Mouse (Mus musculus) spleen, postnatal 36 days (tissue): Measurements from ENCODE around the gene Slit1.

Source experiments
- DNase-seq, 2 experiments: peaks; one replicate each; pipeline ENCODE4 v3.0.0; 2022; ENCODE audit warnings: low spot score in 2 of 2, mixed read lengths in 1 of 2

The Slit1 gene

GRCm38 (mm10) chr19:41743396-41743795 lies at the start of gene Slit1:
Slit1 (minus strand) TSS chr19:41743665.
- DNase-seq: no peak

GRCm38 (mm10) chr19:41792934-41793486 lies 49.5 kb upstream of the Slit1 start:
- DNase-seq: no peak

GRCm38 (mm10) chr19:41791384-41791783 lies 47.9 kb upstream of the Slit1 start:
- no peak for DNase-seq

- DNase-seq: no peak
Observed at GRCm38 (mm10) chr19:41789110-41789961, 45.9 kb upstream of the Slit1 start.

DNA sequence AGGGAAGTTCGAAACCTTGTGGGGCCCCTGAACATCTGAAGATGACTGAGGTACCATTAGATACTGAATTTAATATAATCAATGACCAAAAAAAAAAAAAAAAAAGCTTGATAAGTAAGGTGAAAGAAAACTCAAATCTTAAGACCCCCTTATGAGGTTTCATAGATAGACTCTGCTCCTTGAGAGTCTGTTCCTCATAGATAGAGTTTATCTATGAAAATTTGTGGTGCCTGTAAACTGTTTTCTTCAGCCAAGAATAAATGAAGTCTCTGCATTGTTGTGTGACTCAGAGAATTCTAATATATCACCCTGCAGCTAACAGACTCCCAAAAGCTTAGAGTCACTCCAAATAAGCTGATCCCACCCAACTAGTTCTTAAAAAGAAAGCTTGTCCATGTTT lies 43.4 kb upstream of the Slit1 start:
- no peak for DNase-seq

- DNase-seq: no peak
Observed at GRCm38 (mm10) chr19:41777514-41777913, 34.0 kb upstream of the Slit1 start.

DNA sequence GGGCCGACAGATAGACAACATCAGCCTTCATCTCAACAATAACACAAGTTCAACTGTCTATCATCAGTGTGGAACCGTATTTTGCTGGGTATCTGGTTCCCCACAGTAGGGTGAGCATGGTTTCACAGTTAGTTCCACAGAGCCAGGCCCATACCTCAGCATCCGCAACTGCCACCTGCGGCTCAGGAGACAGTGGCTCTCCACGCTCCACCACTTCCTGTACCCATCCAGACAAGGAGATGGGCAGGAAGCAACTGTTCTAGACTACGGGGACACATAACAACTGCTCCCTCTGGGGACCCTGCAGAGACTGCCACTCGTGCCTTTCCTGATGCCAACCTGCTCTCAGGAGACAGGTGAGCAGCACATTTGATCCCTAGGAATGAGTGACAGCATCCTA lies 25.2 kb upstream of the Slit1 start:
- DNase-seq: no peak

DNA sequence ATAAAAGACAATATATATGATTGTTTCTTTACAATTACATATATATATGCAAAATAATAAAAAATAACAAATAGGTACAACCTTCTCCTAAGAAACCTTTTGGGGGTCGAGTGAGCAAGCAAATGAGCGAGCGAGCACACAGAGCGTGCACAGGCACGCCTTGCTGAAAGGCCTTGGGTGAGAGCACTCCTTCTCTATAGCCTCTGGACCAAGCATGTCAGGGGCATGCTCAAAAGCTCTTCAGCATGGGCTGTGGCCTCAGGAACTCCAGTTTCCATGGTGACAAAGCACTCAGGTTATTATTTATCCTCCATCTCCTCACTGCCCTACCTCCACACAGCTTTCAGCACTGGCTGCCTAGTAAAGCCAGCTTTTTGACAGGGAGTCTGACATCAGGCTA lies 23.2 kb upstream of the Slit1 start:
- DNase-seq: no peak

DNA sequence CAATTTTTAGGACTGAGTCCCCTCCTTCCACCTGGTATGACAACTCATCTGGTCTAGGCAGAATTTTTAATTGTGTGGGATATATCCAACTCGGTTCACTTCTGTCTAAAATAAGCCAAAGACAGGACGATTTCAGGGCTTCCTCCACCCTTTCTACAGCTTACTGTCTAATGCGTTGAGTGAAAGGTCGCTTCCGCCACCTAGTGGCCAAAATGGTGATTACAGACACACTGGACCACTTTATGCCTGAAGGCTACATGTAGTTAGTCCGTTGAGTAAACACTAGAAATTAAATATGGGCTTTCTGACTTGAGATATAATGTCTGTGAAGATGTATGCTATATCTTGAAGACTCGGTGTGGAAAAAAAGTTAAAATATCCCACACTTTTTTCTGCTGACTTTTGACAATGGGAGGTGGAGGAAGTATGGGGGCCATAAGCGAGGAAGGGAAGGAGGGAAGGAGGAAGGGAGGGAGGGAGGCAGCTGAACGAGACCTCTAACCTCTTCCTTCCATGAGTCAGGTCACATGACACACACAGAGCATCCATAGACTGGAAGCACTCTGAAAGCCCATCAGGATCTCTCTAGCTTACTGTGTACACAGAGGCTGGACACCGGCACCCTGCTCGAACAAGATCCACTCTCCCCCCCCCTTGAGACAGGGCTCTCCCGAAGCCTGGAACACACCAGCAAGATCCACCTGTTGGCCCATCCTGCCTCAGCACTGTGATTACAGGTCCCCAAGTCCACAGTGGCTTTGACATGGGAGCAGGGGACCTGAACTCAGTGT lies 20.6 kb upstream of the Slit1 start:
- DNase-seq: peak; percentile 72 to 80

- DNase-seq: peak in 1 of 2 experiments; percentile 12
Observed at GRCm38 (mm10) chr19:41761529-41761928, 18.1 kb upstream of the Slit1 start.

DNA sequence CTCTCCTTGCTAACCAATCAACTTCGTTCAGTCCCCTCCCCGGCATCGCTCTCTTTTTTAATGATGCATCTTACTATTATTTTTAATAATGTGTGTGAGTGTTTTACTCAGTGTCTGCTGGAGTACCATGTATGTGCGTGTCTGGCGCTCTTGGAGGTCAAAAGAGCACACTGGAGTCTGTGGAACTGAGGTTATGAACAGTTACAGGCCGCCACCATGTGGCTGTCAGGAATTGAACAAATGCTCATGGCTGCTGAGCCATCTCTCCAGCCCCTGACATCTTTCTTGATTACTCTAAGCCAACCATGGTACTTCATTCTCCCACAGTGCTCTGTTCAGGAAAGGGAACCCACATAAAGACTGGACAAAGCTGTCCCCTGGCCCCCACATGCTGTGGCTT lies 16.3 kb upstream of the Slit1 start:
- DNase-seq: no peak

GRCm38 (mm10) chr19:41759270-41759669 lies 15.8 kb upstream of the Slit1 start:
- DNase-seq: no peak

DNA sequence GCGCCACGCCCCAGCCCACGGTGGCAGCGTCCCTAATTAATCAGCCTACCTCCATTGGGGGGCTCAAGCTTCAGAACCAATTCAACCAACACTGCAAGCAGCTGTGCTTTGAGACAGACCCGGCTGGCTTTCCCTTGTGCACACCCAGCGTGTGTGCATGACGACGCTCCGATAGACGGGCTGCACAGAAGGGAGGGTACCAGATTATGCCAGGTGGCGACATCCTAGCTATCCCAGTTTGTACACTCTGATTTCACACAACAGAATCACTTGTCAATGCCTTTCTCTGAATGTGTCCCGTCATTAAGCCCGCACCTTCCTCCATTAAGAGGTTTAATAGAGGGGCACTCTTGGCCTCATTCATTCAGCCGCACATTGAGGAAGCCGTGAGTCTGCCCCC lies 11.3 kb upstream of the Slit1 start:
- DNase-seq: no peak

DNA sequence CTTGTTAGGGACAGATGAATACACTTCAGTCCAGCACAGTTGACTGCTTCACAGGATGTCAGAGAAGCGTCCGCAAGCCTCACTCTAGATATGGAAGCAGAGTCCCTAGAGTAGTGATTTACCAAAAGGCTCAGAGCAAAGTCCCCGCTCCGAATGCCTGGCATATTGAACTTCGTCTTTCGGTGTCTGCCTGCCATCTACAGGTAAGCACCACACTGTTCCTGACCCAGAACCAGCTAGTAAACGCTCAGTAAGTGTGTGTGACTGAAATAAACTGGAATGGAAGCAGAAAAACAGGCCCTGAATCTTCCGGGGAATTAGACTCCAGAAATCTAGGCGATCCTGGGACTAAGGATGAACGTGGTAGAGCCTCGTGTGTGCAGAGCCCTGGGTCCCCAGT lies 8.4 kb upstream of the Slit1 start:
- no peak for DNase-seq

DNA sequence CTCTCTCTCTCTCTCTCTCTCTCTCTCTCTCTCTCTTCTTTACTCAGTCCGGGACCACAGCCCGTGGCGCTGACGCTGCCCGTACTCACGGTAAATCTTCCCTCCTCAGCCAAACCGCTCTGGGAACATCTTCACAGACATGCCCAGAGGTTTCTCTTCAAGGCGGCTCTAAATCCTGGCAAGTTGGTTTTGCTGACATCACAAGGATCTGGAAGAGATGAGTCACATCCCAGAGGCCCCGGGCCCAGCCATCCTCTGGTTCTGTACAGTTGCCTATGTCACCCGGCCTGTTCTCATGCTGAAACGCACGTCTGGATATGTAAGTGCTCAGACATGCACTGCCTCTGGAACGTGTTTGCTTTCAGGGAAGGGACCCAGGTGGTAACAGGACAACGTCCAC lies 4.0 kb upstream of the Slit1 start:
- DNase-seq: no peak

DNA sequence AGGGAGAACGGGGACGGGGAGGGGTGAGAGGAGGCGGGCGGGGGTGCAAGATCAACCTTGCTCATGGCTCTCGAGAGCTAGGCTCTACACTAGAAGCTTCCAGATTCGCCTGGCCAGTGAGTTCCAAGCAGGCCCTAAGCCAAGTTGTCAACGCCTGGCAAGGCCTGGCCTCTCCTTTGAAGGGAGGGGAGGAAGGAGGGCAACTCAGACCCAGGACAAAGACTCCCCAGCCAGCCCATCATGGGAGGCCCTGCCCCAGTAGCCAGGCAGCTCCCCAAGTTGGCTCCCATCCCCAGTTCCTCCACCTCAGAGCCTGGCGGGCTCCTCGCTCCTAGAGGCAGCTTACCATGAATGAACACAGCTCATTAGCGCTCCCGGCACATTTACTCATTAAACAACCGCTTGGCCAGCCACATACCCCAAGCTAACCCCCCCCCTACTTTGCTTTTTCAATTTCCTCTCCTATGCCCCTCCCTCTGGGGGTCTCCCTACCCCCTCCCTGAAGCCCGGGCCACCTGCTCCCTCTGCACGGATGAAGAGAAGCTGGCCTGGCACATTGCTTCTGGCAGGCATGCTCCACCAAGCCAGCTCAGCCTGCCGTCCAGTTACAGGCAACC lies 2.6 kb upstream of the Slit1 start:
- no peak for DNase-seq

DNA sequence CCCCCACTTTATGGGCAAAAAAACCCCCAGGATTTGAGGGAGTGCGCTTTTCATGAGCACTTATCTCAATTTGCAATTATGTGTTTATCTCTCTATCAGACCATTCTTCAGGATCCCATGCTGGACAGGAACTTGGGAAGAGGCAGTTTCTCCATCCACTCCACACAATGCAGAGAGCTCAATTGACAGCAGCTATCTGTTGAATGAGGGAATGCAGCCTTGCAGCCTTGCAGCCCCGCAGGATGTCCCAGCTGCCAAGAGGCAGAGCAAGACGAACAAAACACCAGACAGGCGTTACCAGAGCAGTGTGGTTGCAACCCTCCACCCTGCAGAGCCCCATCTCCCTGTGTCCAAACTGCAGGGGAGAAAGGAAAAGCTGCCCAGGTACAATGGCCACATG lies 4.6 kb downstream of the Slit1 start:
- no peak for DNase-seq

- no peak for DNase-seq
Observed at GRCm38 (mm10) chr19:41738429-41738805, 5.0 kb downstream of the Slit1 start.

- no peak for DNase-seq
Observed at GRCm38 (mm10) chr19:41737657-41738428, 5.6 kb downstream of the Slit1 start.

DNA sequence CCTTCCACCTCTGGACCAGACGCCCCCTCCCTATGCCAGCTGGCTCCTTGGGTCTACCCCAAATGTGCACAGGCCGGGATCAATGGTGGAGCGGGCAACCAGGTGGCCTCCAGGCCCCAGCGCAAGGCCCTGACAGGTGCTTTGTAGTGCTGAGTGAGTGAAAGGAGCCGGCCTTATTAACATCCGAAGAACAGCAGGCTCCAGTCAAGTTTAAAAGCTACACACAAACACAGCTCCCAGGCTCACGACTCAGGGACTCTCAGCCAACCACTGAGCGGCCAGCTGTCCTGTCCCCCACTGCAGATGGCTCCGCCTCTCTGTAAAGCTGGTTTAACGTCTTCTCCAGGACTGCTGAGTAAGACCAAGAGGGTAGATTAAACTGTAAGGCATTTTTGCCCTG lies 8.8 kb downstream of the Slit1 start:
- no peak for DNase-seq

DNA sequence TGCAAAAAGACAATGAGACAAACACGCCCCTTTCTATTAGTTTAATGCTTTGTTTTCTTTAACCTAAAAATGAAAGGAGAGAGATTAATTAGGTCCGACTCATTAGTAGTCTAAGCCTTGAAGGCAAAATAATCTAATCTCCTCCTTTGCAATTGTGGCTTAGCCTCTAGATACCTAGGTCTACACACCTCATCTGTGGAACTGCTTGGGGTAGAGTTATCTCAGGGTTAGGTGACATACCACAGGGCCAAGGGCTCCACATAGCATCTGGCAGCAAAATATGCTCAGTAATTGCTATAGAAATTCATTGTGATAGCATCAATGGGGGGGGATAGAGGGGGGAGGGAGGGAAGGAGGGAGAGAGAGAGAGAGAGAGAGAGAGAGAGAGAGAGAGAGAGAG lies 18.0 kb downstream of the Slit1 start:
- no peak for DNase-seq
